Mouse (Mus musculus) C2C12 (cell line): ENCODE data around the gene Jak3. TPM values are rescaled to one million over a fixed set of nuclear protein-coding genes. Genes with fewer than 3 reads are reported as not detected.
A peak's percentile ranks its signal among the peaks of the same experiment; 100 is the strongest.

Source experiments
- H3K27me3 ChIP-seq: one replicate; pipeline ENCODE4 v1.6.1; 2011; ENCODE audit not compliant: control insufficient read depth, insufficient read depth, insufficient read length
- H3K36me3 ChIP-seq: one replicate; pipeline ENCODE4 v1.6.1; 2011; ENCODE audit not compliant: control insufficient read depth, insufficient read depth
- H3K4me3 ChIP-seq: one replicate; pipeline ENCODE4 v1.5.1; 2011; ENCODE audit warnings: mild to moderate bottlenecking, control low read depth; ENCODE audit not compliant: poor library complexity, insufficient read depth, severe bottlenecking
- H3K79me2 ChIP-seq: one replicate; pipeline ENCODE4 v1.6.1; 2011; ENCODE audit not compliant: control insufficient read depth, insufficient read depth
- H3K79me3 ChIP-seq: one replicate; pipeline ENCODE4 v1.6.1; 2011; ENCODE audit warnings: low read depth, control low read depth
- H3ac ChIP-seq: one replicate; pipeline ENCODE3; 2011; ENCODE audit warnings: low read depth; ENCODE audit not compliant: control insufficient read depth, insufficient read length
- CEBPB ChIP-seq: IDR thresholded peaks from one replicate; pipeline ENCODE4 v1.6.1; 2011; ENCODE audit warnings: low read depth, mild to moderate bottlenecking, control low read depth, moderate library complexity
- CTCF ChIP-seq: IDR thresholded peaks from one replicate; pipeline ENCODE4 v1.5.1; 2011; ENCODE audit not compliant: control insufficient read depth, insufficient read depth, insufficient read length
- FOSL1 ChIP-seq: IDR thresholded peaks from one replicate; pipeline ENCODE4 v1.8.0; 2011; ENCODE audit warnings: mild to moderate bottlenecking, low read length; ENCODE audit not compliant: poor library complexity, insufficient read depth, severe bottlenecking
- MAX ChIP-seq: IDR thresholded peaks from one replicate; pipeline ENCODE4 v1.6.1; 2011; ENCODE audit warnings: mild to moderate bottlenecking, control low read depth
- MYOD1 ChIP-seq: IDR thresholded peaks from one replicate; pipeline ENCODE4 v1.6.1; 2011; ENCODE audit warnings: low read depth; ENCODE audit not compliant: control insufficient read depth, insufficient read length
- MYOG ChIP-seq: IDR thresholded peaks from one replicate; pipeline ENCODE4 v1.6.1; 2011; ENCODE audit not compliant: control insufficient read depth, insufficient read length; ENCODE audit errors: extremely low read depth
- USF1 ChIP-seq: IDR thresholded peaks from one replicate; pipeline ENCODE4 v1.6.1; 2011; ENCODE audit warnings: low read depth, mild to moderate bottlenecking, control low read depth, moderate library complexity
- polyA plus RNA-seq: library from polyadenylated mRNA; unstranded; fragments of >200 nt; fragmentation: generic; extraction: Trizol; gene quantifications from one replicate; pipeline ENCODE4 v1.2.1, GENCODE M21; 2012; ENCODE audit warnings: missing spikeins

Gene Jak3
- polyA plus RNA-seq, 1 experiment, result 1.2 TPM

- Histone ChIP-seq H3K4me3 (no peak overlapping the region), H3ac (no peak overlapping the region), H3K79me2 (no peaks in the 10 kb centered on the region), H3K36me3 (no peaks in the 10 kb centered on the region), H3K27me3 (no peaks in the 10 kb centered on the region), H3K79me3 (no peaks in the 10 kb centered on the region)
- TF ChIP-seq MAX (no peak), MYOD1 (peak; percentile 33)
Measured at GRCm38 (mm10) chr8:71637149-71638095, 38.7 kb upstream of the Jak3 start.

GRCm38 (mm10) chr8:71638321-71638720, 37.8 kb upstream of the Jak3 start:
- Histone ChIP-seq H3K27me3 (no peaks in the 10 kb centered on the region), H3K36me3 (no peaks in the 10 kb centered on the region), H3ac (no peak overlapping the region), H3K79me3 (no peaks in the 10 kb centered on the region), H3K4me3 (no peak overlapping the region), H3K79me2 (no peaks in the 10 kb centered on the region)
- TF ChIP-seq CTCF (no peak), MAX (no peak), FOSL1 (no peak), MYOD1 (no peak), USF1 (no peak), CEBPB (no peak), MYOG (no peak)

- no peak overlapping the region for H3K4me3 ChIP-seq
- no peak overlapping the region for H3ac ChIP-seq
- no peaks in the 10 kb centered on the region for H3K79me3 ChIP-seq
- no peaks in the 10 kb centered on the region for H3K36me3 ChIP-seq
- no peak for TF ChIP-seq MYOD1
- TF ChIP-seq MAX, result no peak
- no peak for TF ChIP-seq MYOG
- no peak for TF ChIP-seq CTCF
- no peaks in the 10 kb centered on the region for H3K79me2 ChIP-seq
- no peaks in the 10 kb centered on the region for H3K27me3 ChIP-seq
Measured at GRCm38 (mm10) chr8:71639318-71639717, 36.8 kb upstream of the Jak3 start.

- Histone ChIP-seq H3K27me3 (peaks cover 24% of the 10 kb centered on the region), H3K79me2 (no peaks in the 10 kb centered on the region), H3K36me3 (no peaks in the 10 kb centered on the region), H3ac (no peak overlapping the region), H3K4me3 (no peak overlapping the region), H3K79me3 (no peaks in the 10 kb centered on the region)
- TF ChIP-seq USF1 (no peak), MYOG (no peak), CTCF (no peak), MAX (no peak), CEBPB (no peak), MYOD1 (no peak), FOSL1 (no peak)
Measured at GRCm38 (mm10) chr8:71645510-71645909, 30.6 kb upstream of the Jak3 start.

GRCm38 (mm10) chr8:71654600-71654999, 21.5 kb upstream of the Jak3 start:
- H3K79me3 ChIP-seq, result no peaks in the 10 kb centered on the region
- H3K79me2 ChIP-seq, result no peaks in the 10 kb centered on the region
- H3K36me3 ChIP-seq, result no peaks in the 10 kb centered on the region
- no peak overlapping the region for H3ac ChIP-seq
- H3K27me3 ChIP-seq, result peaks cover 42% of the 10 kb centered on the region
- H3K4me3 ChIP-seq, result no peak overlapping the region
- TF ChIP-seq CEBPB (no peak), FOSL1 (no peak), USF1 (no peak), MAX (no peak)

- Histone ChIP-seq H3K79me3 (no peaks in the 10 kb centered on the region), H3K27me3 (peaks cover 16% of the 10 kb centered on the region), H3K4me3 (no peak overlapping the region), H3K79me2 (no peaks in the 10 kb centered on the region), H3K36me3 (no peaks in the 10 kb centered on the region), H3ac (no peak overlapping the region)
- TF ChIP-seq MYOD1 (no peak), MAX (no peak), USF1 (no peak), CTCF (no peak), MYOG (no peak), CEBPB (no peak), FOSL1 (no peak)
Measured at GRCm38 (mm10) chr8:71657816-71658215, 18.3 kb upstream of the Jak3 start.
